16 mouse cellular contexts compared by ENCODE assay signal in genomic region chr5:78608317-78608716, GRCm38 (mm10).
"Had no signal": no experiment of that assay in that cellular context is flagged by ENCODE, and none has a peak within 500 bp of the region (broad histone marks: within the 10 kb centered on the region; RNA-seq: fewer than 3 reads in every experiment).

No protein-coding gene starts in this region.

- H3K9ac ChIP-seq: neural tube, embryonic 13.5 days; neural tube, embryonic 15.5 days; stomach, embryonic 15.5 days had no signal

- DNase-seq: retina, postnatal 1 day; right cerebral cortex, adult 18-20 months; right cerebral cortex, postnatal 14 days; right cerebral cortex, postnatal 25 days; right cerebral cortex, postnatal 4 days; spleen, adult 18-20 months; thymus, adult 18-20 months; thymus, adult 2 months; thymus, postnatal 14 days; thymus, postnatal 25 days; thymus, postnatal 36 days; thymus, postnatal 4 days had no signal

- H3K36me3 ChIP-seq: neural tube, embryonic 13.5 days; neural tube, embryonic 15.5 days; stomach, embryonic 15.5 days had no signal

- H3K4me1 ChIP-seq: neural tube, embryonic 13.5 days; neural tube, embryonic 15.5 days; stomach, embryonic 15.5 days had no signal

- H3K9me3 ChIP-seq: neural tube, embryonic 13.5 days; neural tube, embryonic 15.5 days; stomach, embryonic 15.5 days had no signal

- H3K4me2 ChIP-seq: neural tube, embryonic 13.5 days; neural tube, embryonic 15.5 days; stomach, embryonic 15.5 days had no signal

- H3K27me3 ChIP-seq: neural tube, embryonic 13.5 days; neural tube, embryonic 15.5 days; stomach, embryonic 15.5 days had no signal

- H3K4me3 ChIP-seq: neural tube, embryonic 13.5 days; neural tube, embryonic 15.5 days; stomach, embryonic 15.5 days had no signal

- H3K27ac ChIP-seq: neural tube, embryonic 13.5 days; neural tube, embryonic 15.5 days; stomach, embryonic 15.5 days; stomach, postnatal 0 days had no signal
